Mouse (Mus musculus): ENCODE measurements around the gene Hmg20b. TPM values are rescaled to one million over a fixed set of nuclear protein-coding genes. Genes with fewer than 3 reads are reported as not detected.

The Hmg20b gene
- total RNA-seq, 2 experiments from 2014 or later, result 21.4 to 23.3 TPM

DNA sequence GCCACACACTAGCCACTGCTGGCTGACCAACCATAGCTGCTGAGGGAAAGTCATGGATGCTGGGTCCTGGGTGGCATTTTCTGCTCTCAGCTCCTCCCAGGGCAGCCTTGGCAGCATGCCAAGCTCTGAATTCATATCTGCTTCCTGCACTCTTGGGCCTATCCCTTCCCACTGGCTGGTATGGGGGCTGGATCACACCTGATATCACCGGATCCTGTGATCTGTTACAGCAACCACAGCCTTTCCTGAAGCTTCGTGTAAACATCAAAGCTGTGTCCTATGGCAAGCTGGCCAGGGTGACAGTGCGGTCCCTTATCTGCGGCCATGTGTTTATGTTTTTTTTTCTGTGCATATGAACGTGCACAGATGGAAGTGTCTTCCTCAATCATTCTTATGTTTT is 31.8 kb upstream of the Hmg20b start:
- intact Hi-C loops (cut with DNase I), result no loop called here
- DNase-seq (ENCODE audit: low spot score in 2 of 2), result no peak

DNA sequence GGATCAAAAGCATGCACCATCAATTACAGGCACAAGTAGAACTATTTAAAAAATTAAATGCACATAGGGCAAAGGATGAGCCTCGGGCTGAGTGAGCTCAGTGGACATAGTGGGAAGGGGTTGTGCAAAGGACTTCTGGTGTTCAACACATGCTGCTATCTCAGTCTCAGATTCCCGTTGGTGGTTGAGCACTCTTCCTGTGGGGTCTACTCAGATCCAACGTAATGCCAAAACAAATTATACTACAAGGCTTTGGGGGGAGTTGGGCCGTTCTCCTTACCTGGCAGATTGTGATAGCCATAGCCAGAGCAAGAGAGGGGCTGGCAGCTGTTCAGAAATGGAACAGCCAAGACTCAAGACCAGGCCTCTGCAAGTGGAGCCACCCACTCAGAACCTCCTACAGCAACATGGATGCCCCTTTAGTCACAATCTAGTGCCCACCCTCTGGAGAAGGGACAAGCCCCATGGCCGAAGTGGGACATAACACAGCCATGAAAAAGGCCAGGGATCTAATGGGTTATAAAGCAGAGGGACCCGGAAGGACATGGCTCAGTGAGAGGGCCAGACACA is 29.6 kb upstream of the Hmg20b start:
- intact Hi-C loops (cut with DNase I), result no loop called here
- DNase-seq (ENCODE audit: low spot score in 2 of 2), result no peak

DNA sequence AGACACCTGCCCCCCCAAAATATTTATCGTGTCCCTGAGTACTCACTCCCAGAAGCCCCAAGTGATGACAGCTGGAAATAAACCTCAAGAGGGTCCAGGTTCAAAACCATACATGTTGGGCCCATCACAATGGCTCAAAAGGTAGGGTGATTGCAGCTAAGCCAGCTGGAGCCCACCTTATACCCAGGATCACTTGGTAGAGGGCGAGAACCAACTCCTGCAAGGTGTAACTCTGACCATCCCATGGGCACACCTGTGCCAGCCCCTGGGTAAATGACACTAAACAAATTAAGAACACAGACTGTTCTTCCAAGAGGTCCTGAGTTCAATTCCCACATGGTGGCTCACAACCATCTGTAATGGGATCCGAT is 28.9 kb upstream of the Hmg20b start:
- intact Hi-C loops (cut with DNase I), result no loop called here
- DNase-seq (ENCODE audit: low spot score in 2 of 2), result no peak

DNA sequence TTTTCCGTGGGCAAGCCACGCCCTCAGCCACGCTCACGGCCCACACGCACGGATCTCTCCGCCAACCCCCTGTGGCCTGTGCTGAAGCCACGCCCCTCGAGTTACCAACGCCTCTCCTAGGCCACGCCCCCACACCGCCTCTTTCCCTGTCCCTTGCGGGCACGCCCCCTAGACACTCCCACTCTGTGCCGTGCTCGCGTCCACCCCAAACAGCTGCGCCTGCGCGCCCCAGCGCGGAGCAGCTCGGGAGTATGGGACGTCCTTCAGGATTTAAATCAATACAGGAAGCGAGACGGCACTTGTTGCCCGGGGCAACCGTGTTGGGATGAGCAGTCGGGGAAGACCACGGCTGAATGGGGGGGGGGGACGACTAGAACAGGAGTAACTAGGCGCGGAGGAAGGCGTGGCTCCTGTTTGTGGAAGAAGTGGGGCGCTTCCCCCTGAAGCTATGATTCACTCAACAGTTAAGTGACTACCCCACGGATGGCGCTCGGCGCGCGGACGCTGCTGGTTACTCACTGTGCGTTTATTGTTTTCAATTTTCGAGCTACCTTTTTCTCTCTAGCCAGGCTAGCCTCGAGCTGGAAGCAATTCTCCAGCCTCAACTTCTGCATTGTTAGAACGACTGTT is 28.4 kb upstream of the Hmg20b start:
- intact Hi-C loops (cut with DNase I), result no loop called here

DNA sequence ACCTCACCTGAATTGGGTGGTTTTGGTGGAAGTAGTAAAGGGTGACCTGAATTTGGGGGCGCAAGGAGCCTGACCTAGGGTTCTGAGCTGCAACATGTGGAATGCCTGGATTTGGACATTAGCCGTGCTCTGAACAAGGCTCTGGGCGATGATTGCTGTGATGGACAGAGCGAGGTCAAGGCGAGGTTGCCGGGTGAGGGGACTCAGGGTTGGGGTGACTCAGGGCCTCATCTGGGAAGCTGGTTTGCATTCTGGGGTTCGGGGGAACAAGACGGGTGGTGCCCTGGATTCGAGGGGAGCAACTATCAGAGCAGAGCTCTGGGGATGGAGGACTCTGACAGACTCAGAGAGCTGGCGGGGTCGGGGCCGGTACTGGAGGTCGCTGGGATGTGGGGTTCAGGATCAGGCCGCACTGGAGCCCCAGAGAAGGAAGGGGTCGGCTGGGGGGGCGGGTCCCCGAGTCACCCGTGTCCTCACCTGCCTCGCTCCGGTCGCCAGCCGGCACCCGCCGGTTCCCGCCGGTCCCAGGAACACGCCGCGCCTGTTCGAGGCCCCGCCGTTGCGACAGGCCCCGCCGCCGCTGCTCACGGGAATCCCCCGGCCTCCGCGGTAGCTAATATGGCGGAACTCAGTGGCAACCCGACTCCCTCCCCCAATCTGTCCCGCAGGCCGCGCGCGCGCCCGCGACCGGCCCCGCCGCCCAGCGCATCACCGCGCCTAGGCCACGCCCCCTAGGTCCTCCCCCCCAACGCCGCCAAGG is 27.7 kb upstream of the Hmg20b start, which contains the start of gene Fzr1:
Gene Fzr1, minus strand, starts transcription at position 724 of the 760 bp plus-strand sequence.
- DNase-seq (ENCODE audit: low spot score in 2 of 2), result no peak
- intact Hi-C loops (cut with DNase I), result no loop called here

More for the DNA sequence above, 28.4 kb upstream of the Hmg20b start:
- peak; percentile 100 for DNase-seq (ENCODE audit: low spot score in 2 of 2)

DNA sequence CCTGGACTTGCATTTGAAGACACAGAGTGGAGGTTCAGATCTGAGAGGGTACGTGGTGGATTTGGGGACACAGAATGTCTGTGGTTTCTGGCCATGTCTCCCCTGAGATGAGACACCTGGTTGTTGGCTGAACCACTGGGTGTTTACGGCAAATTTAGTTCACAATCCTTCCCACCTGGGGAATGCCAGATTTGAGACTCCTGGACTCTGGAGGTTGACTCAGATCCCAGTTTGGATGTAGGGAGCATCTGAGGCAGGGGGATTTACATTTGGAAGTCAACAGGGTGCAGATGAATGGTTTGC is 27.0 kb upstream of the Hmg20b start:
- DNase-seq (ENCODE audit: low spot score in 2 of 2), result no peak
- intact Hi-C loops (cut with DNase I), result no loop called here

DNA sequence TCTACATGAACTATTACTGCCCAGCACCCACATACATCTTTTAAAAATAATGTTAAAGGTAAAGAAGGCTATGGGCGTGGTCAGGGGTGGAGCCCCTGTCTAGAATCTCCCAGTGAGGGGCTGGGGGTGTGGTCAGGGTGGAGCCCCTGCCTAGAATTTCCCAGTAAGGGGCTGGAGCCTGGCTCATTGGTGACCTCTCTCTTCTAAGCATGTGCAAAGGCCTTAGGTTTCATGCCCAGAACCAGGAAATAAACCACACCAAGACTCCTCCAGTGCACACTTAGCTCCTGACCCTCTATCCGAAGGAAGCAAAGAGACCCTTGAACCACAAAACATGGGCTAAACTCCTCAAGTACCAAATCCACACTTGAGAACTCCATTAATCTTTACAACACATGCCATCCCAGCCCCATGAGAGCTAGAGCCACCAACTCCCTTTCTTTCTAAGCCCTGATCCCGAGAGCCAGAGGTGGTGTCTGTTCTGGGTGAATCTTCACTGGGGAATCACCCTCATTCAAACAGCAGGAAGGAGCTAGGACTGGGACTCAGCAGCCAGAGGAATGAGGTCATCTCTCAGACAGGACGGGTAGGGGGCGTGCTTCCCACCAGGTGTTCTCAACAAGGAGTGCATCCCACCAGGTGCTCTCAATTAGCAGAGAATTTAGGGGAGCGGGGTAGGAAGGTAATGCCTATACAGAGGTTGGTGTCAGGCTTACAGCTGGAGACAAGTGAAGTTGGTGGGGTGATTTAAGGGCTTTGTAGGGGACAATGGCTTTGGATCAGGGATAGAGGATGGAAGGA is 26.5 kb upstream of the Hmg20b start:
- intact Hi-C loops (cut with DNase I), result no loop called here
- no peak for DNase-seq (ENCODE audit: low spot score in 2 of 2)

DNA sequence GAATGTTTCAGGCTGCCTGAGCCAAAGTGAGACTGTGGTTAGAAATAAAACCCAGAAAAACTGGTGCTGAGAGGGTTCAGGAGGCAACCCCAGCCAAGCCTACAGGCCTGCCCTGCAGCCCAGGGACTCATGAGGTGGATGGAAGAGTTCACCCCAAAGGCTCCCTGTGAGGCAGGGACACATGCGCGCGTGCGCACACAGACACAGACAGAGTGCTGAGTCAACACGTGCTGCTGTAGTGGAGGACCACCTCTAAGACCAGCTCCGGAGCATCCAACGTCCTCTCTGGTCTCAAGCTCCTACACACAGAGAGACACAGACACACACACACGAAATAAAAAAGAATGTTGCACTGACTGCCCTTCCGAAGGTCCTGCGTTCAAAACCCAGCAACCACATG is 25.0 kb upstream of the Hmg20b start:
- no peak for DNase-seq (ENCODE audit: low spot score in 2 of 2)
- intact Hi-C loops (cut with DNase I), result no loop called here

DNA sequence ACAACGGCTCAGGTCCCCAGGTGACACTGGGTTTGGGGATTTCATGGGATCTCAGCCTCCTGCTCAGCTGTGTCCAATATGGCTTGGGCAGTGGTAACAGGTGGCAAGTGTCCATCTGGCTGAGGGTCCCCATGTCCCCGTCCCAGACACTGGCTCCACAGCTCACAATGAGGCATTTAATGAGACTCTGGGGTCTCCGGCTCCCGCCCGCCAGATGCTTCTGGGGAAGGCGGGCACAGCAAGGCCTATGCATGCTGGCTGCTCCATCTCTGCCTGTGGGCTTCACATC is 16.9 kb upstream of the Hmg20b start:
- no peak for DNase-seq (ENCODE audit: low spot score in 2 of 2)
- intact Hi-C loops (cut with DNase I), result no loop called here

DNA sequence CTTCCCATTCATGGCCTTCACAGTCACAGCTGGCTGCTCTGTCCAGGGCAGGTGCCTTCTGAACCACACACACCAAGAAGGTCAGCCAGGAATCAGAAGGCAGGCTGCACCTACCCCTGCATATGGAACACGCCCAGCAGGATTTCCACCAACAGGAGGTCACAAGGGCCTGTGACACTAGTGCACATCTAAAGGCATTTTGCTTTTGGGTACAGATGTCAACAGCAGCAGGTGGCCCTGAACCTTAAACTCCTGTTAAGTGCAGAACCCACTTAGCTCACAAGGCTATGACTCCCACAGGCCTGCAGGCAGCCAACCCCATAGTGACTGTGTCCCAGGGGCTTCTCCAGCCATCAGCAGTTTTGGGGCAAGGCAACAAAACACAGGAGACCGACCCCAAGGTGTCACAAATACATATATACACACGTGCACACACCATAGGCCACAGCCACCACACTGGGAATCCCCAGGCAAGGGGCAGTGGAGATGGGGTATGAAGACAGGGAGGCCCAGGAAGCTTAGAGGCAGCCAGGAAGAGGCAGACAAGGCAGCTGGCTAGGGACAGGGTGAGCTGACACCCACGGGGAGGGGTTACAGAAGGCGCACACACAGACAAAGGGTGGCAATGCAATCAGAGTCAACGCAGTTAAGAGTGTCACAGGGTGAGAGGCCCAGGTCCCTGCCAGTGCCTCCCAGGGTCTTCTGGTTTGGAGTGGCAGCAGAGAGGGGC is 16.4 kb upstream of the Hmg20b start:
- intact Hi-C loops (cut with DNase I), result no loop called here
- no peak for DNase-seq (ENCODE audit: low spot score in 2 of 2)

DNA sequence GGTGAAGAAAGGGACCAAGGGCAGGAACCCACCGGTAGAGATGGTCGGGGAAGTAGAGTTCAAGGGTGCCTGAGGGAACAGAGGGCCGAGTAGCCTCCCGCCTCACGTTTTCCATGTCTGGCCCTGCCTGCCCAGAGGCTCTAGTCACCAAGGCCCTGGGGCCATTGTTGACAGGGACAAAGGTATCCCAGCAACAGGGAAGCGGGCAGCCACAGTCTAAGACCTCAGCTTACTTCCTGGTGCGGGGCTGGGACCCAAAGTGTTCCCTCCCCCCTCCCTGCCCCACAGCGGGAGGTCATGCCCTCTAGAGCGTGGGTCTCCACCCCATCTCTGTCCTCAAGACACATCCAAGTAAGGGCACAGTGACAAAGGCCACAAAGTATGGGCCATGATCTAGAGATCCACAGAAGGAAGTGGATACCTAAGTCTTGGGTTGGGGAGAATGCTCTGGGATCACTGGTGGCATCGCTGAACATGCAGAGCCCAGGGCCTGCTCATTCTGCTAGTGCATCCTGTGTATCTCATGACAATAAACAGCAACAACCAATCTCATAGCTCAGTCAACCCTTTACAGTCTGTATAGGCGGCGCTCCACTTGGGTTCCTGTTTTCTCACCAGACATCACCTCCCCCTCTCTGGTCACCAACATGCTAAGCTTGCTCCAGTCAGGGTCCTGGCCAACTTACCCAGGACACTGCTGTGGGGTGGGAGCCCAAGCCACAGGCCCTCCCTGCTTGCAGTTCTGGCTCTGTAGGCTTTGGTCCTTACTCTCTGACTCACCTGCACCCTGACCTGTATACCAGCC is 15.6 kb upstream of the Hmg20b start, which contains the start of gene 4930404N11Rik:
Gene 4930404N11Rik, minus strand, starts transcription at position 145 of the 805 bp plus-strand sequence.
- intact Hi-C loops (cut with DNase I), result no loop called here
- no peak for DNase-seq (ENCODE audit: low spot score in 2 of 2)

DNA sequence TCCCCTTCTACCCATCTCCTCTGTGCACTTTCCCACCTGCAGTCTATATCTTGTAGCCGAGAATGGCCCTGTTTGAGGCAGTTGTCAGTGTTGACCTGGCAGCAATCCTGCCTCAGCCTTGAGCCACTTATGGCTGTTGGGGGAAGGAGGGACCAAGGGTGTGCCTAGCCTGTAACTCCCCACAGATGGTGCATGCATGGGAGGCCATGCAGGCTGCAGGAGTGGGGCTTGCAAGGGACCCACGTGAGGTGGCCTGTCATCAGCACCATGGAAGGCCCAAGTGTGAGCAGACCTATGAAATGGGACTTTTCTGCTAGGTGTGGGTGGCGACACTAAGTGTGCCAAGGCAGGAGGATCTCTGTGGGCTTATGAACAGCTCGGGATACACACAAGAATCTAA is 14.8 kb upstream of the Hmg20b start:
- DNase-seq (ENCODE audit: low spot score in 2 of 2), result no peak
- intact Hi-C loops (cut with DNase I), result no loop called here

DNA sequence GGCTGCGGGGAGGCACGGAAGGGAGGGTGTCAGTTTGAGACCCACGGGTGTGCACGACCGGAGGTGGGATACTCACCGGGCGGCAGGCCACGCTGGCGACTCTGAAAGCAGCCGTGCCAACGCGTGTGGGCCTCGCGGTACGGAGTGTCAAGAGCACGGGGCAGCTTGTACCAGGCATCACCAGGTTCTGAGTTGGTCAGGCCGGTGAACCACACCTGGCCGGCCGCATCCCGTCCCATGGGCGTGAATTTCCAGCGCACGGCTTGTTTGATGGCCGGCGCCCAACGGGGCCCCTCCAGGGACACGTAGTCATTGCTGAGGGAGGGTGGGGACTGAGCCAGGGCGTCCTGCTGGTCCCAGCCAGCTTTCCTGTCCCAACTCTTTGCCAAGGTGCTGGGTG is 14.4 kb upstream of the Hmg20b start:
- no peak for DNase-seq (ENCODE audit: low spot score in 2 of 2)
- intact Hi-C loops (cut with DNase I), result no loop called here

DNA sequence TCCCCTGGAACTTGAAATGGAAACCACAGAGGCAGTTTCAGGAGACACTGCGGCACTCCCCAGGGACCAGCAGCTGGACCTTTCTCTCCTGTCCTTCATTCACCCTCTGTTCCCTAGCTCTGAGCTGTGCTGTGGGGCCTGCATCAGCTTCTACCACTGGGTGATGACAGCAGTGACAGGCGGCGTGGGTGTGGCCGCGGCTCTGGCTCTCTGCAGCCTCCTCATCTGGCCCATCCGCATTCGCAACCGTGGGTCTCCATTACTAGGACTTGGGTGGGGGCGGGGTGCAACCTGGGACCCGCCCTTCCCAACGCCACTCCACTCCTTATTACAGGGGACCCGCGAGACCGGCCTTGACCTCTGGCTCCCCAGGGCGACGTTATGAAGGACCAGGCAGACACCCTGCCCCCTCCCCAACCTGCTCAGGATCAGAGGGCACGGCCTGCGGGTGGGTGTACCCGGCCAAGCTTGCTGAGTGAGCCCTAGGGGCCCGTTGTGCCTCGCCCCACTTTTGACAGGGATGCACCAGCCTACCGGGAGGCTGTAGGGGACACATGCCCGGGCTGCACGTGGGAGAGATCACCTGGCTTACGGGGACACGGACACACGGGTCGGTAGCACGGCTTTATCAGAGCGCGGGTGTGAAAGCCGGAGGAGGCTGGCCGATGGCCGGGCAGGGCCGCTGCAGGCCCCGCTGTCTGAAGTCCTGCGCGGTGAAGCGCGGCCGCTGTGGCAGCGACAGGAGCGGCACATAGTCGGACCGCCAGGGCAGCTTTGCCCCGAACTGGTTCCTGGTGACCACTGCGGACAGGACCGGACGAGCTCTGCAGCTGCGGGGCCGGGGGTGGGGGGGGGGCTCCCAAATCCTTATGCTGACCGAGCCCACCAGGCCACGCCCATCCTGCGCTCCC is 13.4 kb upstream of the Hmg20b start:
- intact Hi-C loops (cut with DNase I), result no loop called here

DNA sequence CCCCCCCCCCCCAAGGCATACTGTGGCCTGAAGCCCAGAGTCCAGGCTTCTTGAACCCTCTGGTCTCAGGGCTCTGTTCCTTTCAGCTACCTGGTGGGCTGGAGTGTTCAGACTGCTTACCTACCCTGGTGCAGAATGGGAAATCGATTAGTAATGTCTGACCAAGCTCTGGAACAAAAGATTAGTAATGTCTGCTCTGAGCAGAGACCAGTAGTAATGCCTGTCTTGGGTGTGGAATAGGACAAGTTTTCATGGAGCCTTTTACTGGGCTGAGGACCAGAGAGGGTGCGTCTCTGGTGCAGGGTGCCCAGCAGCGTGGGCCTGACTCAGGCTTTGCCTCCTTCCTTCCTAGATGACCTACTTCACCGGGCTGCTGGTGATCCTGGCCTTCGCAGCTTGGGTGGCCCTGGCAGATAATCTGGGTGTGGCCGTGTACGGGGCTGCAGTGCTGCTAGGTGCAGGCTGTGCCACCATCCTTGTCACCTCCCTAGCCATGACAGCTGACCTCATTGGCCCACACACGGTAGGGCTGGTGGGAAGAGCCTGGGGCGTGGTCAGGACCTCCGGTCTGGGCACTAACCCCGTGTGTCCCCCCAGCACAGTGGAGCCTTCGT is 12.2 kb upstream of the Hmg20b start:
- intact Hi-C loops (cut with DNase I), result no loop called here
- no peak for DNase-seq (ENCODE audit: low spot score in 2 of 2)

More for the DNA sequence above, 13.4 kb upstream of the Hmg20b start:
- DNase-seq (ENCODE audit: low spot score in 2 of 2), result no peak

DNA sequence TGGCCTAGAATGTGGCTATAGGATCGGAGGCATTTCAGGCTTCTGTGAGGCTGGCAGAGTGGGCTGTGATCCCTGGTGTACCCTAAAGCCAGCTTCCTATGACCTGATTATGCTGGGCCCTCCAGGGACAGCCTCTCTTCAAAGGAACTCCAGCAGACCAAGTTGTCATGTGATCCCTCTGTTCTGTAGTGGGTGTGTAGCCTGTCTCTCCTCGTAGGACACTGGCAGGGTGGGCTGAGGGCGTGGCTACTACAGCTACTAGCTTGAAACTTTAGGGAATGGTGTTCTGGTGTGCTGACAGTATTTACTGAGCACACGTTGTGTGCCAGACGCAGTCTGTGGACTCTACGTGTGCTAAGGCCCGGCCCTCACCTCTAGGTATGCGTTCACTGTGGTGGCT is 10.4 kb upstream of the Hmg20b start:
- no peak for DNase-seq (ENCODE audit: low spot score in 2 of 2)
- intact Hi-C loops (cut with DNase I), result no loop called here

DNA sequence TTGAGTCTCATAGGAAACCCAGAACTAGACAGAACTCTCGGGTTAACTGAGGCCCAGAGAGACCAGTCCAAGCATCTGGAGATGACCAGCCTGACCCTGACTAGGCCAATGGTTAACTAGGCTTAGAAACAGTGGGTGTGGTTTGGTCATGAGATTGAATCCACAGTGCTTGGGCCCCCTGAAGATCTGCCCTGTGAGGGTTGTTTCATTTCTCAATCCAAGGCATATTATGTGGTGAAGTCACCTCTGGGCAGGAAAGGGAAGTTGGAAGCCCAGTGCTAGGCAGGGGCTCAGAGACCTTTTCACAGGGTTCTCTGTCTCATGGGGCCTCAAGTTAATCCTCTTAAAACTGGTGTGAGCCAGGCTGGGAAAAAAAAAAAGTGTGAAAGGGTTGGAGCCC is 8.6 kb upstream of the Hmg20b start:
- intact Hi-C loops (cut with DNase I), result no loop called here
- no peak for DNase-seq (ENCODE audit: low spot score in 2 of 2)

DNA sequence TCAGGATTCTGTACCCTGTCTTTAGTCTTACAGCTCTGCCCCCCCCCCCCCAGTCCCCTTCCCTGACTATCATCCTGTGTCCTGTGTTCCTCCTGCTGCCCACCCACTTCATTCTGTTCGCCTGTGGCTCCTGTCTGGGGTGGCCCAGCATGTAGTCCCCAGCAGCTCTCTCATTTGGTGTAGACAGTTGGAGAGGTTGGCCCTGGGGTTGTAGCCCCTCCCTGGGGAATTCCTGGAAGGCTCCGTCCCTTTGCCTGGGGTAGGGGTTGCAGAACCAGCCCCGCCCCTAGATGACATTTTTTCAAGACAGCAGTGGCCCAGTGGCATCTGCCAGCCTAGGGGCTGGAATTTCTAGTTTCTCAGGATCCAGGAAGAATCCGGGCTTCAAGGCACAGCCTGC is 7.9 kb upstream of the Hmg20b start:
- intact Hi-C loops (cut with DNase I), result no loop called here
- no peak for DNase-seq (ENCODE audit: low spot score in 2 of 2)
